In the genomic region with DNA sequence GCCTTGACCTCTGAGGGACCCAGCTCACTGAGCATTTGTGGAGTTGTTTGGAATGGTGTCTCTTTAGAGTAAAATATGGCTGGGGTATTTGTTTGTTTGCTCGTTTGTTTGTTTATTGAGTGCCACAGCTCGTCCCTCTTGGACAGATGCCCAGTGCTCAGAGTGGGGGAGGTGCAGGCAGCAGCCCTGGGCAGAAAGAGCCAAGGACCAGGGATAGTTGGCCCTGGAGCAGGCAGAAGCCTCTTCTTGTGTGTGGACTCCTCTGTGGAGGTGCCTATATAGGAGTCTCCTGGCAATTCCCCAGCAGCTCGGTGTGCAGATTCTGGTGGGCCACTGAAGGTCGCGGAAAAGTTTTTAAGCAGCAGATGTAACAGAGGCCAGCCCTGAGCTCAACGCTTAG, we compare ENCODE assay signal across 8 mouse cellular contexts.
A peak's percentile ranks its signal among the peaks of the same experiment; 100 is the strongest.
DNase-seq lines count a peak whose midpoint lies in the region; ATAC-seq and TF ChIP-seq lines count a peak whose summit lies in the region.

No protein-coding gene starts in this region.

- ATAC-seq in midbrain, embryonic 13.5 days: peak; percentile 63; the same call in 1 of the 2 replicates
- ATAC-seq in CD4-positive, CD25-positive, alpha-beta regulatory T cell, adult 4 months: no peak
- ATAC-seq in granulocyte monocyte progenitor cell, adult 5-6 weeks (replicated peaks; ENCODE audit: poor library complexity, severe bottlenecking): no peak

- H3K4me2 ChIP-seq in midbrain, embryonic 13.5 days (replicated peaks): peak overlapping the region; percentile 99

- H3K9me3 ChIP-seq in midbrain, embryonic 13.5 days: no peaks in the 10 kb centered on the region

- no peak for TF ChIP-seq POLR2A in cortical plate, adult 2 months (IDR thresholded peaks at IDR 0.05; ENCODE audit: extremely low read depth, insufficient read depth, low read length)

- peaks cover 19% of the 10 kb centered on the region for H3K27me3 ChIP-seq in midbrain, embryonic 13.5 days

- peaks cover 12% of the 10 kb centered on the region for H3K4me1 ChIP-seq in cortical plate, adult 2 months (ENCODE audit: control insufficient read depth, insufficient read depth, low read length)
- H3K4me1 ChIP-seq in midbrain, embryonic 13.5 days (replicated peaks): peaks cover 22% of the 10 kb centered on the region

- TF ChIP-seq CTCF in cortical plate, adult 2 months (IDR thresholded peaks at IDR 0.05; ENCODE audit: extremely low read depth, insufficient read depth, low read length): no peak

- H3K4me3 ChIP-seq in cortical plate, adult 2 months (ENCODE audit: insufficient read depth, low read length): peak overlapping the region; percentile 46
- peak overlapping the region; percentile 66; the same call in 1 of the 2 replicates for H3K4me3 ChIP-seq in midbrain, embryonic 13.5 days (replicated peaks)

- no peaks in the 10 kb centered on the region for H3K36me3 ChIP-seq in midbrain, embryonic 13.5 days

- WGBS in midbrain, embryonic 13.5 days: 30% methylated on average over 6 of the region's 6 CpGs

- no peak overlapping the region for H3K9ac ChIP-seq in midbrain, embryonic 13.5 days (replicated peaks)

- no peak overlapping the region for H3K27ac ChIP-seq in cortical plate, adult 2 months (ENCODE audit: insufficient read depth, low read length)
- H3K27ac ChIP-seq in midbrain, embryonic 13.5 days: no peak overlapping the region

- peak; percentile 3 for DNase-seq in ovary, adult 18-20 months (ENCODE audit: low spot score)
- DNase-seq in ovary, postnatal 10 days (ENCODE audit: low spot score): no peak
- peak; percentile 68 for DNase-seq in heart, postnatal 4 days
- peak; percentile 49 for DNase-seq in layer of hippocampus, adult 9-11 months
